In genomic region chr11:98935123-98935522, GRCm38 (mm10) we compare ENCODE assay signal across 14 mouse cellular contexts. TPM values are rescaled to one million over a fixed set of nuclear protein-coding genes. Genes with fewer than 3 reads are reported as not detected.
DNase-seq lines count a peak whose midpoint lies in the region; ATAC-seq and TF ChIP-seq lines count a peak whose summit lies in the region.
"Had no signal": no experiment of that assay in that cellular context is flagged by ENCODE, and none has a peak within 500 bp of the region (broad histone marks: within the 10 kb centered on the region; RNA-seq: fewer than 3 reads in every experiment).

No protein-coding gene starts in this region.

- WGBS in lung, embryonic 14.5 days, result 82% methylated on average over 3 of the region's 3 CpGs
- WGBS in kidney, embryonic 16.5 days, result 85% methylated on average over 3 of the region's 3 CpGs

- H3K9ac ChIP-seq in lung, embryonic 14.5 days, result no peak overlapping the region
- H3K9ac ChIP-seq in kidney, embryonic 16.5 days (replicated peaks; ENCODE audit: low read length), result no peak overlapping the region
- H3K9ac ChIP-seq: liver, embryonic 15.5 days had no signal

- no peaks in the 10 kb centered on the region for H3K36me3 ChIP-seq in lung, embryonic 14.5 days (ENCODE audit: insufficient read depth)
- no peaks in the 10 kb centered on the region for H3K36me3 ChIP-seq in kidney, embryonic 16.5 days (ENCODE audit: insufficient read depth, low read length)
- H3K36me3 ChIP-seq in myocyte (ENCODE audit: control insufficient read depth, insufficient read depth), result no peaks in the 10 kb centered on the region
- H3K36me3 ChIP-seq: liver, embryonic 15.5 days; neural tube, embryonic 13.5 days had no signal

- DNase-seq in adrenal gland, adult 2 months, result peak; percentile 6
- DNase-seq in adrenal gland, postnatal 4 days (ENCODE audit: low spot score in 2 of 2), result no peak
- DNase-seq in lung, embryonic 14.5 days, result peak; percentile 46
- no peak for DNase-seq in lung, adult 18-20 months
- no peak for DNase-seq in urinary bladder, adult 18-20 months (ENCODE audit: low spot score in 2 of 2)

- no peak overlapping the region for H3ac ChIP-seq in myocyte (ENCODE audit: control insufficient read depth, insufficient read length)

- no peak for TF ChIP-seq POLR2A in myocyte (IDR thresholded peaks at IDR 0.05; ENCODE audit: insufficient read length, low read depth)

- peak overlapping the region; percentile 72 for H3K27ac ChIP-seq in lung, embryonic 14.5 days (ENCODE audit: low read depth)
- 0 out of 2 replicates have a peak overlapping the region, but pooled peaks have one; percentile 0 for H3K27ac ChIP-seq in kidney, embryonic 16.5 days (ENCODE audit: low read length)
- H3K27ac ChIP-seq: liver, embryonic 15.5 days; neural tube, embryonic 13.5 days had no signal

- peaks cover 19% of the 10 kb centered on the region for H3K79me2 ChIP-seq in myocyte (ENCODE audit: control insufficient read depth, insufficient read depth)

- no peaks in the 10 kb centered on the region for H3K9me3 ChIP-seq in lung, embryonic 14.5 days (ENCODE audit: low read depth, low read length)
- no peaks in the 10 kb centered on the region for H3K9me3 ChIP-seq in kidney, embryonic 16.5 days (ENCODE audit: low read length)
- H3K9me3 ChIP-seq: G1E; liver, embryonic 15.5 days; neural tube, embryonic 13.5 days had no signal

- peaks cover 63% of the 10 kb centered on the region for H3K4me1 ChIP-seq in lung, embryonic 14.5 days (ENCODE audit: insufficient read depth)
- H3K4me1 ChIP-seq in kidney, embryonic 16.5 days (ENCODE audit: insufficient read depth, low read length), result peaks cover 74% of the 10 kb centered on the region

- no peak for TF ChIP-seq CTCF in lung, embryonic 14.5 days (IDR thresholded peaks at IDR 0.05; ENCODE audit: low read depth)

- peak overlapping the region; percentile 24; the same call in 1 of the 2 replicates for H3K4me2 ChIP-seq in lung, embryonic 14.5 days
- H3K4me2 ChIP-seq in kidney, embryonic 16.5 days (replicated peaks; ENCODE audit: low read depth, low read length), result no peak overlapping the region
- H3K4me2 ChIP-seq in myocyte (ENCODE audit: low read depth), result peak overlapping the region; percentile 88

- ATAC-seq in lung, embryonic 14.5 days (ENCODE audit: insufficient read depth), result no peak
- no peak for ATAC-seq in kidney, embryonic 16.5 days (ENCODE audit: low FRiP score, low TSS enrichment)
- no peak for ATAC-seq in CD4-positive, CD25-positive, alpha-beta regulatory T cell, adult 4 months
- ATAC-seq: activated CD4-positive, CD25-positive, alpha-beta regulatory T cell, adult 4 months; forebrain, embryonic 16.5 days; hindbrain, embryonic 16.5 days had no signal

- H3K27me3 ChIP-seq in lung, embryonic 14.5 days (ENCODE audit: insufficient read depth, low read length), result no peaks in the 10 kb centered on the region
- no peaks in the 10 kb centered on the region for H3K27me3 ChIP-seq in kidney, embryonic 16.5 days (ENCODE audit: insufficient read depth, low read length)
- H3K27me3 ChIP-seq in myocyte (ENCODE audit: control insufficient read depth, insufficient read depth, insufficient read length), result no peaks in the 10 kb centered on the region
- H3K27me3 ChIP-seq: neural tube, embryonic 13.5 days had no signal

- H3K4me3 ChIP-seq in lung, embryonic 14.5 days (ENCODE audit: low read depth, low read length), result no peak overlapping the region
- no peak overlapping the region for H3K4me3 ChIP-seq in kidney, embryonic 16.5 days (ENCODE audit: low read length)
- no peak overlapping the region for H3K4me3 ChIP-seq in myocyte

TF ChIP-seq in myocyte, 11 proteins besides CTCF, POLR2A, EP300 and RAD21:
- TF ChIP-seq MYOG (IDR thresholded peaks at IDR 0.05; ENCODE audit: control insufficient read depth in 1 of 3, insufficient read depth in 1 of 3, insufficient read length in 2 of 3, low read depth in 2 of 3) (no peak), MAX (IDR thresholded peaks at IDR 0.05; ENCODE audit: low read depth) (no peak), POLR2AphosphoS2 (IDR thresholded peaks at IDR 0.05; ENCODE audit: insufficient read length, low read depth) (no peak), CEBPB (IDR thresholded peaks at IDR 0.05; ENCODE audit: insufficient read depth, poor library complexity, severe bottlenecking) (no peak), TCF12 (IDR thresholded peaks at IDR 0.05; ENCODE audit: insufficient read depth, poor library complexity, severe bottlenecking) (no peak)

RNA-seq across cellular contexts. Expression of gene Rara, which starts 7.5 kb away (rescaled TPM):
- 10 to 100 TPM; 17.0 to 30.8 TPM for total RNA-seq in adrenal gland, adult 2 months (2021)
- polyA plus RNA-seq in adrenal gland, adult 2 months (2012; rRNA removed), result 43.7 and 44.9 TPM in 2 replicates
- total RNA-seq in adrenal gland, postnatal 4 days (2021), result 10 to 100 TPM; 46.4 to 50.6 TPM
- polyA plus RNA-seq in lung, embryonic 14.5 days (2014; fragmentation: Nextera tagmentation; extraction: Ambion mirVana), result 43.2 and 45.3 TPM in 2 replicates
- 31.4 and 32.5 TPM in 2 replicates for polyA plus RNA-seq in kidney, embryonic 16.5 days (2015; fragmentation: Nextera tagmentation; extraction: Ambion mirVana)
- polyA plus RNA-seq in myocyte (2012; fragmentation: generic; extraction: Trizol), result 27.3 TPM
- 1 to 10 TPM; 8.6 to 8.9 TPM for polyA plus RNA-seq in CD4-positive, CD25-positive, alpha-beta regulatory T cell, adult 4 months (2017; shearing (Covaris generic))

RNA-seq across cellular contexts. Expression of gene Cdc6, which starts 27.5 kb away (rescaled TPM):
- under 1 TPM; 0.48 to 0.86 TPM for total RNA-seq in adrenal gland, adult 2 months (2021)
- polyA plus RNA-seq in adrenal gland, adult 2 months (2012; rRNA removed), result 0.07 and 0.08 TPM in 2 replicates
- 1 to 10 TPM; 7.5 to 9.1 TPM for total RNA-seq in adrenal gland, postnatal 4 days (2021)
- polyA plus RNA-seq in lung, embryonic 14.5 days (2014; fragmentation: Nextera tagmentation; extraction: Ambion mirVana), result 47.0 and 48.1 TPM in 2 replicates
- polyA plus RNA-seq in kidney, embryonic 16.5 days (2015; fragmentation: Nextera tagmentation; extraction: Ambion mirVana), result 36.2 and 38.6 TPM in 2 replicates
- polyA plus RNA-seq in myocyte (2012; fragmentation: generic; extraction: Trizol), result 2.6 TPM
- 1 to 10 TPM; 4.1 to 8.5 TPM for polyA plus RNA-seq in CD4-positive, CD25-positive, alpha-beta regulatory T cell, adult 4 months (2017; shearing (Covaris generic))

RNA-seq across cellular contexts. Expression of gene Gjd3, which starts 47.7 kb away (rescaled TPM):
- not detected for total RNA-seq in adrenal gland, adult 2 months (2021)
- 1.1 and 1.2 TPM in 2 replicates for polyA plus RNA-seq in adrenal gland, adult 2 months (2012; rRNA removed)
- total RNA-seq in adrenal gland, postnatal 4 days (2021), result 1 to 10 TPM in 1 of 2 experiments, under 1 TPM in 1; 0.50 to 1.0 TPM
- polyA plus RNA-seq in lung, embryonic 14.5 days (2014; fragmentation: Nextera tagmentation; extraction: Ambion mirVana), result 0.31 TPM in 1 of 2 replicates, not detected in the other
- 0.59 TPM in 1 of 2 replicates, not detected in the other for polyA plus RNA-seq in kidney, embryonic 16.5 days (2015; fragmentation: Nextera tagmentation; extraction: Ambion mirVana)
- polyA plus RNA-seq in myocyte (2012; fragmentation: generic; extraction: Trizol), result 0.05 TPM
- polyA plus RNA-seq in CD4-positive, CD25-positive, alpha-beta regulatory T cell, adult 4 months (2017; shearing (Covaris generic)), result not detected
- total RNA-seq: G1E had no signal
- polyA plus RNA-seq: G1E; liver, embryonic 15.5 days had no signal

Comparison
In these comparisons a context has a peak if more than half of its experiments do, and no peak if none do; other contexts are left out.
1. DNase-seq: peak in adrenal gland, adult 2 months (single experiment) and lung, embryonic 14.5 days (single experiment); none in adrenal gland, postnatal 4 days (0 of 2), lung, adult 18-20 months (0 of 2) and urinary bladder, adult 18-20 months (0 of 2).